In genomic region chr12:75280502-75280901, GRCm38 (mm10) we compare ENCODE assay signal across 8 mouse cellular contexts. TPM values are rescaled to one million over a fixed set of nuclear protein-coding genes. Genes with fewer than 3 reads are reported as not detected.
A peak's percentile ranks its signal among the peaks of the same experiment; 100 is the strongest.
DNase-seq lines count a peak whose midpoint lies in the region; ATAC-seq lines count a peak whose summit lies in the region.

No protein-coding gene starts in this region.

- DNase-seq in cerebellum, postnatal 14 days: peak; percentile 20 to 32
- no peak for DNase-seq in cerebellum, adult 8-10 months
- DNase-seq in retina, postnatal 1 day: peak; percentile 24
- DNase-seq in retina, embryonic 14.5 days (ENCODE audit: low spot score): no peak
- DNase-seq in induced T-regulatory cell, adult 2 months (ENCODE audit: low read depth): peak; percentile 44
- no peak for DNase-seq in frontal cortex, adult 2 months (ENCODE audit: extremely low spot score in 1 of 2, low spot score in 1 of 2)
- no peak for DNase-seq in spleen, postnatal 4 days (ENCODE audit: low spot score in 2 of 2)

- ATAC-seq in inflammation-experienced regulatory T-cells, adult 6 months: no peak

RNA-seq across cellular contexts. Expression of gene Rhoj, which starts 27.6 kb away (rescaled TPM):
- 1 to 10 TPM in 1 of 3 experiments, under 1 TPM in 1, not detected in 1; 0.30 to 1.0 TPM for polyA plus RNA-seq in inflammation-experienced regulatory T-cells, adult 6 months (2017; shearing (Covaris generic))
- 5.6 and 7.1 TPM in 2 replicates for polyA plus RNA-seq in frontal cortex, adult 2 months (2012; rRNA removed)

Comparison
In these comparisons a context has a peak if more than half of its experiments do, and no peak if none do; other contexts are left out.
1. DNase-seq: peak in cerebellum, postnatal 14 days (2 of 2), retina, postnatal 1 day (single experiment) and induced T-regulatory cell, adult 2 months (single experiment); none in cerebellum, adult 8-10 months (single experiment), retina, embryonic 14.5 days (single experiment), frontal cortex, adult 2 months (0 of 2) and spleen, postnatal 4 days (0 of 2).